Comparison of ENCODE assay signal across 15 mouse cellular contexts in the genomic region with DNA sequence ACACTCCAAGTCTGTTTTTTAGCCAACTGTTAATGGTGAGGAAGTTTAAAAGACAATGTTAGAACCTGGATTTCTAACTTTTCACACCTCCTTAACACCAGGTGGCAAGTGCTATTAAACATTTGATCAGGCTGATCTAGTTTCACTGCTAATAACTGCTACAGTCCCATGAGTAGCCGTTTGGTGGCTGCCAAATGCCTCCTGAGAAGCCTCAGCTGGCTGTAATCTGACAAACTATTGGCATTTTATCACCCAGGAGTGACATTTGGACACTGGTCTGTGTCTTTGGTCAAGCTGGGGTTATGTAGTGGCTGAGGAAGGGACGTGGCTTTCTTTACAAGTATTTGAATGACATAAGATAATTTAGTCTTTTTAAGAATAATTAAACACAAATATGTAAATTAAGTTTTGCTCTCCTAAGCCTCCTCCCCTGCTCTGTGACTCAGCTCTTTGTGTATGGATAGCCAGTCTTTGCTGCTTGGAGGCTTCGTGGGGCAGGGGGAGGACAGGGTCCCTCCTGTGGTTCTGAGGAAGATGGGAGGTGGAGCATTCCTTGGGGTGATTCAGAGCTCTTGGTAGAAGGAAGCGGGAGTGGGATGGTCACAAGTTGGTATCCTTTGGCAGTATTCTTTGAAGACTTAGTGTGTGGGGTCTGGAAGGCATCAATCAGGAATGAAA.
DNase-seq lines count a peak whose midpoint lies in the region; ATAC-seq and TF ChIP-seq lines count a peak whose summit lies in the region.
"Had no signal": no experiment of that assay in that cellular context is flagged by ENCODE, and none has a peak within 500 bp of the region (broad histone marks: within the 10 kb centered on the region; RNA-seq: fewer than 3 reads in every experiment).

No protein-coding gene starts in this region.

- ATAC-seq in hindbrain, embryonic 13.5 days (ENCODE audit: low FRiP score), result peak; percentile 43; the same call in 1 of the 2 replicates
- no peak for ATAC-seq in hindbrain, embryonic 14.5 days (ENCODE audit: low FRiP score)
- ATAC-seq in midbrain, embryonic 13.5 days, result 0 out of 2 replicates have a peak, but pooled peaks have one; percentile 62
- no peak for ATAC-seq in midbrain, postnatal 0 days (ENCODE audit: low FRiP score)
- 0 out of 2 replicates have a peak, but pooled peaks have one; percentile 36 for ATAC-seq in erythroid progenitor cell, adult 5-6 weeks (replicated peaks; ENCODE audit: low FRiP score, poor library complexity, severe bottlenecking)
- ATAC-seq: CD4-positive, CD25-positive, alpha-beta regulatory T cell, adult 4 months; hindbrain, embryonic 16.5 days had no signal

- H3K79me2 ChIP-seq in myocyte (ENCODE audit: control insufficient read depth, insufficient read depth), result peaks cover 27% of the 10 kb centered on the region

- H3K36me3 ChIP-seq in hindbrain, embryonic 13.5 days, result no peaks in the 10 kb centered on the region
- no peaks in the 10 kb centered on the region for H3K36me3 ChIP-seq in hindbrain, embryonic 14.5 days (replicated peaks; ENCODE audit: control insufficient read depth, insufficient read depth)
- H3K36me3 ChIP-seq in midbrain, embryonic 13.5 days, result peaks cover 4% of the 10 kb centered on the region; the same call in 1 of the 2 replicates
- H3K36me3 ChIP-seq in midbrain, postnatal 0 days (ENCODE audit: insufficient read depth, low read length), result no peaks in the 10 kb centered on the region
- no peaks in the 10 kb centered on the region for H3K36me3 ChIP-seq in myocyte (ENCODE audit: control insufficient read depth, insufficient read depth)
- H3K36me3 ChIP-seq: liver, embryonic 15.5 days had no signal

- peaks cover 10% of the 10 kb centered on the region for H3K4me1 ChIP-seq in hindbrain, embryonic 13.5 days (replicated peaks)
- H3K4me1 ChIP-seq in hindbrain, embryonic 14.5 days (replicated peaks; ENCODE audit: control insufficient read depth, insufficient read depth, low read length), result peaks cover 7% of the 10 kb centered on the region; the same call in 1 of the 2 replicates
- peaks cover 7% of the 10 kb centered on the region for H3K4me1 ChIP-seq in midbrain, embryonic 13.5 days (replicated peaks)
- no peaks in the 10 kb centered on the region for H3K4me1 ChIP-seq in midbrain, postnatal 0 days (ENCODE audit: insufficient read depth, low read length)

- WGBS in hindbrain, embryonic 13.5 days, result 31% methylated on average over 4 of the region's 4 CpGs
- 29% methylated on average over 4 of the region's 4 CpGs for WGBS in hindbrain, embryonic 14.5 days
- 34% methylated on average over 4 of the region's 4 CpGs for WGBS in midbrain, embryonic 13.5 days
- 31% methylated on average over 4 of the region's 4 CpGs for WGBS in midbrain, postnatal 0 days

- H3K9ac ChIP-seq in hindbrain, embryonic 13.5 days, result no peak overlapping the region
- H3K9ac ChIP-seq in hindbrain, embryonic 14.5 days, result no peak overlapping the region
- no peak overlapping the region for H3K9ac ChIP-seq in midbrain, embryonic 13.5 days (replicated peaks)
- H3K9ac ChIP-seq in midbrain, postnatal 0 days (replicated peaks; ENCODE audit: low read length, poor library complexity, severe bottlenecking), result no peak overlapping the region
- H3K9ac ChIP-seq: liver, embryonic 15.5 days had no signal

- H3K4me3 ChIP-seq in hindbrain, embryonic 13.5 days, result no peak overlapping the region
- H3K4me3 ChIP-seq in hindbrain, embryonic 14.5 days (replicated peaks; ENCODE audit: low read length), result no peak overlapping the region
- no peak overlapping the region for H3K4me3 ChIP-seq in midbrain, embryonic 13.5 days (replicated peaks)
- H3K4me3 ChIP-seq in midbrain, postnatal 0 days (ENCODE audit: low read depth, low read length), result no peak overlapping the region
- H3K4me3 ChIP-seq in myocyte, result no peak overlapping the region
- H3K4me3 ChIP-seq: liver, embryonic 15.5 days had no signal

- DNase-seq in hindbrain, embryonic 14.5 days (ENCODE audit: low spot score), result no peak
- no peak for DNase-seq in midbrain, postnatal 0 days (ENCODE audit: low spot score)
- no peak for DNase-seq in frontal cortex, postnatal 25 days (ENCODE audit: low spot score in 2 of 2)
- no peak for DNase-seq in right cerebral cortex, adult 18-20 months
- DNase-seq: cerebellum, postnatal 10 days; kidney, adult 11 months; spleen, adult 18-20 months; thymus, postnatal 14 days had no signal

- no peak for TF ChIP-seq CTCF in midbrain, postnatal 0 days (IDR thresholded peaks at IDR 0.05)

- H3K4me2 ChIP-seq in hindbrain, embryonic 13.5 days, result no peak overlapping the region
- no peak overlapping the region for H3K4me2 ChIP-seq in hindbrain, embryonic 14.5 days (replicated peaks)
- H3K4me2 ChIP-seq in midbrain, embryonic 13.5 days (replicated peaks), result no peak overlapping the region
- no peak overlapping the region for H3K4me2 ChIP-seq in midbrain, postnatal 0 days (ENCODE audit: low read depth, low read length, poor library complexity, severe bottlenecking)
- peak overlapping the region; percentile 10 for H3K4me2 ChIP-seq in myocyte (ENCODE audit: low read depth)
- H3K4me2 ChIP-seq: liver, embryonic 15.5 days had no signal

- no peak overlapping the region for H3K27ac ChIP-seq in hindbrain, embryonic 13.5 days
- no peak overlapping the region for H3K27ac ChIP-seq in hindbrain, embryonic 14.5 days
- H3K27ac ChIP-seq in midbrain, embryonic 13.5 days, result no peak overlapping the region
- no peak overlapping the region for H3K27ac ChIP-seq in midbrain, postnatal 0 days (ENCODE audit: low read depth, low read length)
- H3K27ac ChIP-seq: liver, embryonic 15.5 days had no signal

- H3ac ChIP-seq in myocyte (ENCODE audit: control insufficient read depth, insufficient read length), result no peak overlapping the region

- H3K27me3 ChIP-seq in hindbrain, embryonic 13.5 days, result no peaks in the 10 kb centered on the region
- no peaks in the 10 kb centered on the region for H3K27me3 ChIP-seq in hindbrain, embryonic 14.5 days (ENCODE audit: control insufficient read depth, insufficient read depth, low read length)
- H3K27me3 ChIP-seq in midbrain, embryonic 13.5 days, result no peaks in the 10 kb centered on the region
- no peaks in the 10 kb centered on the region for H3K27me3 ChIP-seq in midbrain, postnatal 0 days (ENCODE audit: insufficient read depth, low read length)
- H3K27me3 ChIP-seq in myocyte (ENCODE audit: control insufficient read depth, insufficient read depth, insufficient read length), result no peaks in the 10 kb centered on the region
- H3K27me3 ChIP-seq: liver, embryonic 15.5 days had no signal

- no peaks in the 10 kb centered on the region for H3K9me3 ChIP-seq in hindbrain, embryonic 13.5 days
- H3K9me3 ChIP-seq in hindbrain, embryonic 14.5 days (ENCODE audit: control insufficient read depth, low read length), result no peaks in the 10 kb centered on the region
- H3K9me3 ChIP-seq in midbrain, embryonic 13.5 days, result no peaks in the 10 kb centered on the region
- no peaks in the 10 kb centered on the region for H3K9me3 ChIP-seq in midbrain, postnatal 0 days (ENCODE audit: low read length)
- H3K9me3 ChIP-seq: liver, embryonic 15.5 days had no signal

- no peak for TF ChIP-seq POLR2A in myocyte (IDR thresholded peaks at IDR 0.05; ENCODE audit: insufficient read length, low read depth)

TF ChIP-seq in myocyte, 11 proteins besides CTCF, POLR2A, EP300 and RAD21:
- TF ChIP-seq POLR2AphosphoS2 (IDR thresholded peaks at IDR 0.05; ENCODE audit: insufficient read length, low read depth) (no peak), MYOD1 (IDR thresholded peaks at IDR 0.05; ENCODE audit: control insufficient read depth in 1 of 3, insufficient read length in 2 of 3, low read depth in 2 of 3) (peak in 1 of 3 experiments; percentile 17)

Comparison
In these comparisons a context has a peak if more than half of its experiments do, and no peak if none do; other contexts are left out.
1. ATAC-seq: peak in hindbrain, embryonic 13.5 days (single experiment), midbrain, embryonic 13.5 days (single experiment) and erythroid progenitor cell, adult 5-6 weeks (single experiment); none in hindbrain, embryonic 14.5 days (single experiment) and midbrain, postnatal 0 days (single experiment).